Mouse (Mus musculus): ENCODE measurements around the gene Soat1.

DNA sequence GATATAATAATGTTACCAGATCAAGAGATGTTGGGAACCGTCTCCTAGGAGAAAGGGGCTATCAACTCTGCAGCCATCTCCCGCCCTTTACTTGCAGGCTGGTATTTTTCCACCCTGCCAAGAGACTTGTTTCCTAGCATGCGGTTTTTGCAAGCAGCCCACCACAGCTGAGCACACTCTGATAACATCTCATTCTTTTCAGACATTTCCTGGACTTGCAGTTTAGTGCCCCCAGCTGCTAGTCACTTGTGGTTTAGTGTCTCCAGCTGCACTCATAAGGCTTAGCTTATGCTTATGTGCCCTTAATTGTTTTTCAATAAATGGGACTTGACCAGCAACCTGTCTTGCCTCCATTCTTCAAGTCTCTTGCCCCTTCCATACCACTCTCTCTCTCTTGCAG, 66.1 kb downstream of the Soat1 start:
- TF ChIP-seq CTCF (IDR thresholded peaks at IDR 0.05; ENCODE audit: control insufficient read depth, insufficient read depth, insufficient replicate concordance, low read depth, low read length) = no peak
- no peak for TF ChIP-seq POLR2A (IDR thresholded peaks at IDR 0.05; ENCODE audit: control insufficient read depth, low read depth, low read length)
